Mouse (Mus musculus): Measurements from ENCODE around the gene Plscr2. TPM values are rescaled to one million over a fixed set of nuclear protein-coding genes. Genes with fewer than 3 reads are reported as not detected.

The Plscr2 gene
- polyA plus RNA-seq, 1 experiment from 2014 or later = 131 TPM

DNA sequence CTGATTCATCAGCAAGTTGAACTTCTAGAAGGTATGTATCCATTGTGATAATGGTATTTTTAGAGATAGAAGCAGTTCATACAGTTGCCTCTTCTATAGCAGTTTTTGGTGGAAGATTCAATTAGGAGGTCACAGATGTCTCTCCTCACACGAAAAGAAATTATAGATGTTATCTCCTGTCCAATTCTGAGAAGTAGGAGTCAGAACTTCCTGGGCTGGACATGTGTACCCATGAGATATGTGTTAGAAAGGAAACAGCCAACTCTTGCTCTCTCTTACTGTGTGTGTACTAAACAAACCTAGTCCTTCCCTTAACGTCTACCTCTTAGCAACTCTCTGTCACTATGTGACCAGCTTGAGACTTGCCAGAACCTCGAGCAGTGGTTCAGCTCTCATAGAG, 14.3 kb downstream of the Plscr2 start:
- Histone ChIP-seq H3K4me3 (replicated peaks; ENCODE audit: low read depth, low read length) (no peak overlapping the region), H3K9me3 (replicated peaks; ENCODE audit: low read length) (no peaks in the 10 kb centered on the region), H3K4me2 (ENCODE audit: low read length) (no peak overlapping the region), H3K4me1 (replicated peaks; ENCODE audit: insufficient read depth, low read length) (no peaks in the 10 kb centered on the region), H3K27ac (no peak overlapping the region), H3K36me3 (ENCODE audit: insufficient read depth, low read length) (no peaks in the 10 kb centered on the region), H3K9ac (ENCODE audit: low read depth, low read length) (no peak overlapping the region), H3K27me3 (ENCODE audit: insufficient read depth, low read length) (no peaks in the 10 kb centered on the region)
- ATAC-seq (replicated peaks; ENCODE audit: low FRiP score, low read depth) (no peak), DNase-seq (ENCODE audit: low spot score) (no peak)
- TF ChIP-seq CTCF (IDR thresholded peaks at IDR 0.05; ENCODE audit: low read depth) = no peak
- 71% methylated on average over 3 of the region's 3 CpGs for WGBS

DNA sequence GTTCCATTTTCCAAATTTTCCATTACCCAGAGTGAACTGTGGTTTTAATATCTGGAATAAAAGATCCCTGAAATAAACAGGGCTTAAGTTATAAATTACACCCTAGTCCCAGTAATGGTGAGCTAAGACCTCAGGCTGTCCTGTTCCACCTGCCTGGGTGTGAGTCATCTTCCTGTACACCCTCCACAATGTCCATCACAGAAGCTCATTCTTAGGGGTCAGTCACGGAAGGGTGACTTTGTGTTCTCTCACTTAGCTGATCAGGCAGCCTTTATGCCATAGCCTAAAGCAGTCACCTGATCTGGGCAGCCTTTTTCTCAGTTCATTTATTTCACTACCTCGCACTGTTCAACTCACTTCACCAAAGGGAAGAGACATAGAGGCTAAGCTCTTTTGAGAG, 16.8 kb downstream of the Plscr2 start:
- H3K4me1 ChIP-seq (replicated peaks; ENCODE audit: insufficient read depth, low read length) = no peaks in the 10 kb centered on the region
- no peak overlapping the region for H3K4me2 ChIP-seq (ENCODE audit: low read length)

DNA sequence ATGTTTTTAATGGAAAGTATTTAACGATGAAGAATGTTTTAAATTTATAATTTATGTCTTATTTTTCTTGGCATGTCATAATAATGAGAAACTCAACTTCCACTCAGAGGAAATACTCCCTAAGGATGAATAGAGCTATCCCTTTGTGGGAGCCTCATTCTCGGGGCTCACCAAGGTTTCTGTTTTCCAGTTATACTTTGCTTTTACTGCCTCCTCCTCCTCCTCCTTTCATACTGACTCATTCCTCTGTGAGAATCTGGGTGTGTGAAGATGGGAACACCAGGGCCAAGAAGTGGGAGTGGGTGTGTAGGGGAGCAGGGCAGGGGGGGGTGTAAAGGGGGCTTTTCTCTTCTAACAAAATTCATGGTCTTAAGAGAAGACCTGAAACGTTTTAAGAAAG, 17.5 kb downstream of the Plscr2 start:
- TF ChIP-seq CTCF (IDR thresholded peaks at IDR 0.05; ENCODE audit: low read depth) = no peak
- H3K27ac ChIP-seq = peak overlapping the region; percentile 20
- H3K27me3 ChIP-seq (ENCODE audit: insufficient read depth, low read length) = no peaks in the 10 kb centered on the region
- H3K36me3 ChIP-seq (ENCODE audit: insufficient read depth, low read length) = no peaks in the 10 kb centered on the region
- H3K9ac ChIP-seq (ENCODE audit: low read depth, low read length) = no peak overlapping the region
- 25% methylated on average over 3 of the region's 3 CpGs for WGBS
- no peaks in the 10 kb centered on the region for H3K4me1 ChIP-seq (replicated peaks; ENCODE audit: insufficient read depth, low read length)
- no peak overlapping the region for H3K4me3 ChIP-seq (replicated peaks; ENCODE audit: low read depth, low read length)
- no peak overlapping the region for H3K4me2 ChIP-seq (ENCODE audit: low read length)
- ATAC-seq (replicated peaks; ENCODE audit: low FRiP score, low read depth) (no peak), DNase-seq (ENCODE audit: low spot score) (no peak)
- H3K9me3 ChIP-seq (replicated peaks; ENCODE audit: low read length) = no peaks in the 10 kb centered on the region

More for the DNA sequence above, 16.8 kb downstream of the Plscr2 start:
- H3K4me3 ChIP-seq (replicated peaks; ENCODE audit: low read depth, low read length) = no peak overlapping the region
- no peaks in the 10 kb centered on the region for H3K36me3 ChIP-seq (ENCODE audit: insufficient read depth, low read length)
- H3K27me3 ChIP-seq (ENCODE audit: insufficient read depth, low read length) = no peaks in the 10 kb centered on the region
- ATAC-seq (replicated peaks; ENCODE audit: low FRiP score, low read depth) (peak; percentile 97), DNase-seq (ENCODE audit: low spot score) (peak; percentile 83)
- H3K9ac ChIP-seq (ENCODE audit: low read depth, low read length) = no peak overlapping the region
- TF ChIP-seq CTCF (IDR thresholded peaks at IDR 0.05; ENCODE audit: low read depth) = no peak
- H3K9me3 ChIP-seq (replicated peaks; ENCODE audit: low read length) = no peaks in the 10 kb centered on the region
- 33% methylated on average over 2 of the region's 2 CpGs for WGBS
- H3K27ac ChIP-seq = 0 out of 2 replicates have a peak overlapping the region, but pooled peaks have one; percentile 55

DNA sequence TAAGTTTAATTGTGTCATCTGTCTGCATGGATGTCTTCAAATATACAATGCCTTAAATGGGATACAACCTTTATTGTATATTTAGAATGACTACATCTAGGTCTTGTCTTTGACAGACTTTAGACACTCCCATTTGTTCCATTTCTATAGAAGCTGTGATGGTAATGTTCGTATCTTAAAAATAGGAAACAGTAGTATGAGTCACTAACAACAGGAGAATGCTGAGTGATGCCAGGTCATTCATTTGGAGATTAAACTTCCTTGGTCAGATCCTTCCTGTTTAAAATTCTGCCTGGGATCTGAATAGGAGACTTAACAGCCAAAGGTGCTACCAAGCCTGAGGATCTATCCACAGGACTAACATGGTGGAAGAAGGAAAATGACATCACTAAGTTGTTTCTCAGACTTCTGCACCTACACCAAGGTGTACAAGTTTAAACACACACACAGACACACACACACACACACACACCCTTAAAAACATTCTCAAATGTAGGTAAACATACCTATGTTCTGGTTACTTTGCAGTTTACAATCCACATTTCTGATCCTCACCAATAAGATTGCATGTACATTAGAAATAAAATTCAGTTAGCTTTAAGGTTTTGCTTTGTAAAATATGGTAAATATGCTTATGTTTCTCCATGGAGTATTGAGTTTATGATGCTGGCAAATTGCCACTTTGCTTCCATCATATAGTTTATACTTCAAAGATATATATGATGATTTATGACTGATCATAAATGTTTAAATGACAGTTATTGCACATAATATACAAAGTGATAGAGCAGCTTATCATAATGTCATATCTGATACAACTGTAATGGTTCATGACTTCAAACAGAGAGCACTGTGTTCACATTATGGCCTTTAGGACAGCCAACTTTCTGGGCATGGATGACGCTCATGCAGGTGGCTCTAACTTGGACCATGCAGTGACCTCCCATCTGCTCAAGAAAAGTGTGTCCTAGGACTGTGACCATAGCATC, 18.5 kb downstream of the Plscr2 start:
- no peak for TF ChIP-seq CTCF (IDR thresholded peaks at IDR 0.05; ENCODE audit: low read depth)
- no peak for DNase-seq (ENCODE audit: low spot score)
- H3K27ac ChIP-seq = no peak overlapping the region
- no peaks in the 10 kb centered on the region for H3K27me3 ChIP-seq (ENCODE audit: insufficient read depth, low read length)
- no peaks in the 10 kb centered on the region for H3K36me3 ChIP-seq (ENCODE audit: insufficient read depth, low read length)
- H3K9me3 ChIP-seq (replicated peaks; ENCODE audit: low read length) = no peaks in the 10 kb centered on the region
- no peak for ATAC-seq (replicated peaks; ENCODE audit: low FRiP score, low read depth)
- H3K9ac ChIP-seq (ENCODE audit: low read depth, low read length) = no peak overlapping the region
- H3K4me1 ChIP-seq (replicated peaks; ENCODE audit: insufficient read depth, low read length) = no peaks in the 10 kb centered on the region
- no peak overlapping the region for H3K4me2 ChIP-seq (ENCODE audit: low read length)
- 80% methylated on average over 2 of the region's 2 CpGs for WGBS
- H3K4me3 ChIP-seq (replicated peaks; ENCODE audit: low read depth, low read length) = no peak overlapping the region

DNA sequence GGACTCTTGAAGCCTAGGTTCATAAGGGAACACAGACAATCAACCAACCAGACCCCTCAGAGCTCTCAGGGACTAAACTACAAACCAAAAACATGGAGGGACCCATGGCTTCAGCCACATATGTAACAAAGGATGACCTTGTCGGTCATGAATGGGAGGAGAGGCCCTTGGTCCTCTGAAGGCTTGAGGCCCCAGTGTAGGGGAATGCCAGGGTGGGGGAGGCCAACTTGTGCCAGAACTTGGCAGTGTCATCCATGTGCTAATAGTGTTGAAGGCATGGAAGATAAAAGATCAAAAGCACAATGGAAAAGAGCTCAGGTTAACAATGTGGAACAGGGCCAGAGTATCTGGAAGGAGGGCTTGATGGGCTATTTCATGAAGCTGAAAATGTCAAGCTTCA, 22.9 kb downstream of the Plscr2 start:
- Histone ChIP-seq H3K9ac (ENCODE audit: low read depth, low read length) (no peak overlapping the region), H3K27ac (peak overlapping the region; percentile 62), H3K4me1 (replicated peaks; ENCODE audit: insufficient read depth, low read length) (no peaks in the 10 kb centered on the region), H3K4me3 (replicated peaks; ENCODE audit: low read depth, low read length) (no peak overlapping the region), H3K36me3 (ENCODE audit: insufficient read depth, low read length) (no peaks in the 10 kb centered on the region), H3K4me2 (ENCODE audit: low read length) (no peak overlapping the region), H3K9me3 (replicated peaks; ENCODE audit: low read length) (no peaks in the 10 kb centered on the region), H3K27me3 (ENCODE audit: insufficient read depth, low read length) (no peaks in the 10 kb centered on the region)
- 39% methylated on average over 1 of the region's 1 CpGs for WGBS
- DNase-seq (ENCODE audit: low spot score) (no peak), ATAC-seq (replicated peaks; ENCODE audit: low FRiP score, low read depth) (no peak)
- TF ChIP-seq CTCF (IDR thresholded peaks at IDR 0.05; ENCODE audit: low read depth) = no peak

- H3K36me3 ChIP-seq (ENCODE audit: insufficient read depth, low read length) = no peaks in the 10 kb centered on the region
- H3K9me3 ChIP-seq (replicated peaks; ENCODE audit: low read length) = no peaks in the 10 kb centered on the region
These were observed 25.8 kb downstream of the Plscr2 start for GRCm38 (mm10) chr9:92301213-92301612.

More at GRCm38 (mm10) chr9:92301213-92301612, 25.8 kb downstream of the Plscr2 start:
- Histone ChIP-seq H3K4me3 (replicated peaks; ENCODE audit: low read depth, low read length) (no peak overlapping the region), H3K4me1 (replicated peaks; ENCODE audit: insufficient read depth, low read length) (0 out of 2 replicates have a peak, but pooled peaks cover 3% of the 10 kb centered on the region), H3K27me3 (ENCODE audit: insufficient read depth, low read length) (no peaks in the 10 kb centered on the region), H3K27ac (no peak overlapping the region), H3K9ac (ENCODE audit: low read depth, low read length) (no peak overlapping the region), H3K4me2 (ENCODE audit: low read length) (no peak overlapping the region)
- WGBS = 53% methylated on average over 3 of the region's 3 CpGs
- no peak for ATAC-seq (replicated peaks; ENCODE audit: low FRiP score, low read depth)
- no peak for TF ChIP-seq CTCF (IDR thresholded peaks at IDR 0.05; ENCODE audit: low read depth)
- DNase-seq (ENCODE audit: low spot score) = no peak

Data from kidney, postnatal 0 days (tissue).